Mouse (Mus musculus) thymus, adult 2 months (tissue): ENCODE measurements around the gene Gprc5c. TPM values are rescaled to one million over a fixed set of nuclear protein-coding genes. Genes with fewer than 3 reads are reported as not detected.

Source experiments
- DNase-seq: peaks from one replicate; pipeline ENCODE4 v3.0.0; 2021
- H3K27ac ChIP-seq: fragments of 200-500 bp; 2 replicates; pipeline ENCODE4 v1.5.1; 2012; ENCODE audit warnings: low read length, control low read depth; ENCODE audit not compliant: control insufficient read depth, insufficient read depth
- H3K27me3 ChIP-seq: fragments of 200-500 bp; 2 replicates; pipeline ENCODE4 v1.6.1; 2012; ENCODE audit warnings: mild to moderate bottlenecking, low read length, moderate library complexity, mixed read lengths; ENCODE audit not compliant: control insufficient read depth, insufficient read depth
- H3K36me3 ChIP-seq: fragments of 200-500 bp; 2 replicates; pipeline ENCODE4 v1.6.1; 2012; ENCODE audit warnings: mild to moderate bottlenecking, low read length, moderate library complexity; ENCODE audit not compliant: control insufficient read depth, insufficient read depth
- H3K4me1 ChIP-seq: fragments of 200-500 bp; replicated peaks from 2 replicates; pipeline ENCODE4 v1.6.1; 2012; ENCODE audit warnings: low read length; ENCODE audit not compliant: control insufficient read depth, insufficient read depth
- H3K4me3 ChIP-seq: fragments of 200-500 bp; 2 replicates; pipeline ENCODE4 v1.5.1; 2012; ENCODE audit warnings: mild to moderate bottlenecking, low read length, control low read depth, moderate library complexity; ENCODE audit not compliant: control insufficient read depth, insufficient read depth
- CTCF ChIP-seq: fragments of 200-500 bp; IDR thresholded peaks from 2 replicates; pipeline ENCODE4 v1.5.1; 2012; ENCODE audit warnings: mild to moderate bottlenecking, control low read depth, low read length, moderate library complexity, borderline replicate concordance; ENCODE audit not compliant: control insufficient read depth, poor library complexity, insufficient read depth; ENCODE audit errors: extremely low read depth
- POLR2A ChIP-seq: fragments of 200-500 bp; IDR thresholded peaks from 2 replicates; pipeline ENCODE4 v1.6.1; 2012; ENCODE audit warnings: mild to moderate bottlenecking, low read length, control low read depth, moderate library complexity; ENCODE audit not compliant: control insufficient read depth, poor library complexity, insufficient read depth; ENCODE audit errors: extremely low read depth
- WGBS: fragments of 180-500 bp; shearing (Covaris S2); methylation state at CpG from one replicate; pipeline ENCODE4 v1.1.7; 2018; 5-methylcytosine and 5-hydroxymethylcytosine counted together
- polyA plus RNA-seq: library from polyadenylated mRNA; depleted of rRNA; stranded (reverse); fragments of >200 nt; gene quantifications from 2 replicates; pipeline ENCODE4 v1.2.3, GENCODE M21; 2012

The Gprc5c gene
- polyA plus RNA-seq, 1 experiment = 5.4 TPM

- Histone ChIP-seq H3K27me3 (no peaks in the 10 kb centered on the region), H3K27ac (no peak overlapping the region), H3K4me1 (peaks cover 9% of the 10 kb centered on the region; the same call in 1 of the 2 replicates), H3K36me3 (no peaks in the 10 kb centered on the region), H3K4me3 (no peak overlapping the region)
- WGBS = 79% methylated on average over 8 of the region's 8 CpGs
- no peak for DNase-seq
- no peak for TF ChIP-seq POLR2A
- TF ChIP-seq CTCF = no peak
Observed at GRCm38 (mm10) chr11:114830433-114830773, 20.5 kb upstream of the Gprc5c start.

GRCm38 (mm10) chr11:114833166-114833565 lies 17.8 kb upstream of the Gprc5c start:
- no peaks in the 10 kb centered on the region for H3K27me3 ChIP-seq
- no peak overlapping the region for H3K27ac ChIP-seq
- TF ChIP-seq CTCF (no peak), POLR2A (no peak)
- H3K36me3 ChIP-seq = no peaks in the 10 kb centered on the region
- no peak for DNase-seq
- 86% methylated on average over 5 of the region's 5 CpGs for WGBS
- H3K4me3 ChIP-seq = no peak overlapping the region
- H3K4me1 ChIP-seq = peaks cover 9% of the 10 kb centered on the region; the same call in 1 of the 2 replicates

DNA sequence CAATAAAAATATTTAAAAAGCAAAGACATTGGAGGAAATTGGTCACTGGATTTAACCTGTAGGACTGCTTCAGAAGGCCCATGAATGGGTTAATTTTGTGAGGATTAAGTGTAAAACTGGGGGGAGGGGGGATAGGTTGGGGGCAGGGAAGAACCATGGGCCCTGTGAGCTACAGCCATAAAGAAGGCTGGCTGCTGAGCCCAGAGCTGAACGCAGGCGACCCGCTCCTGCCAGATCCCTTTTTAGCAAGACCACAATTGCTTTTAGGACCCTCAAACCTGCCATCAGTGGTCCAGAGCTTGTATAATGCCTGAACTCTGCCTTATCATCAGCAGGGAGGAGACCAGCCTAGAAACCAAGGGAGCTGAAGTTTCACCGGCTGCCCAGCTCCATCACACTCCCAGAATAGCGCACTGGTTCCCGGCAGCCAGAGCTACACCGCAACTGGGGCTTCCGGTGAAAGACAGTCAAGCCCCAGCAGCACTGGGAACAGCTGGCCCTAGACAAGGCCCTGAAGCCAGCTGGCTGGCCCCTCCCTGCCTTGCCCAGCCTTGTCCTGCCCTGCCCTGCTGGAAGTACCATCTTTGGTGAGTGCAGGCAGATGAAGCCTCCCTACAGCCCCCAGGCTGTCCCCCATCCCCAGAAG lies 7.0 kb upstream of the Gprc5c start:
- Histone ChIP-seq H3K27ac (no peak overlapping the region), H3K4me1 (no peaks in the 10 kb centered on the region; the same call in 1 of the 2 replicates), H3K4me3 (no peak overlapping the region), H3K36me3 (no peaks in the 10 kb centered on the region), H3K27me3 (no peaks in the 10 kb centered on the region)
- no peak for TF ChIP-seq POLR2A
- no peak for TF ChIP-seq CTCF
- no peak for DNase-seq
- 23% methylated on average over 8 of the region's 8 CpGs for WGBS

- Histone ChIP-seq H3K4me1 (no peaks in the 10 kb centered on the region; the same call in 1 of the 2 replicates), H3K27me3 (no peaks in the 10 kb centered on the region), H3K4me3 (no peak overlapping the region), H3K27ac (no peak overlapping the region), H3K36me3 (no peaks in the 10 kb centered on the region)
- whole genome bisulfite sequencing = 89% methylated on average over 7 of the region's 7 CpGs
- DNase-seq = no peak
- no peak for TF ChIP-seq POLR2A
Observed at GRCm38 (mm10) chr11:114844464-114845220, 6.3 kb upstream of the Gprc5c start.

- no peak for TF ChIP-seq CTCF
- H3K27me3 ChIP-seq = peaks cover 9% of the 10 kb centered on the region
- H3K4me1 ChIP-seq = peaks cover 1% of the 10 kb centered on the region; the same call in 1 of the 2 replicates
- no peak overlapping the region for H3K27ac ChIP-seq
- no peak for DNase-seq
- H3K36me3 ChIP-seq = no peaks in the 10 kb centered on the region
- no peak overlapping the region for H3K4me3 ChIP-seq
- WGBS = 89% methylated on average over 4 of the region's 4 CpGs
Observed at GRCm38 (mm10) chr11:114846336-114846735, 4.6 kb upstream of the Gprc5c start.

GRCm38 (mm10) chr11:114847008-114847407 lies 3.9 kb upstream of the Gprc5c start:
- DNase-seq = no peak
- Histone ChIP-seq H3K4me3 (no peak overlapping the region), H3K4me1 (peaks cover 5% of the 10 kb centered on the region; the same call in 1 of the 2 replicates), H3K36me3 (no peaks in the 10 kb centered on the region), H3K27me3 (peaks cover 13% of the 10 kb centered on the region), H3K27ac (no peak overlapping the region)
- 92% methylated on average over 5 of the region's 5 CpGs for WGBS
- TF ChIP-seq POLR2A (no peak), CTCF (no peak)
